Mouse (Mus musculus) CD4-positive, CD25-positive, alpha-beta regulatory T cell, adult 2 months (primary cell): ENCODE results near the gene Fmnl3.
"Not testable (repeated sequence)": the region's sequence is repeated elsewhere in the genome, so short reads cannot be mapped to it uniquely, and the experiment has no call there.

Experiments used
- DNase-seq: peaks from one replicate; pipeline ENCODE4 v3.0.0-alpha.2; 2012; ENCODE audit warnings: low read depth, low spot score

The Fmnl3 gene

DNA sequence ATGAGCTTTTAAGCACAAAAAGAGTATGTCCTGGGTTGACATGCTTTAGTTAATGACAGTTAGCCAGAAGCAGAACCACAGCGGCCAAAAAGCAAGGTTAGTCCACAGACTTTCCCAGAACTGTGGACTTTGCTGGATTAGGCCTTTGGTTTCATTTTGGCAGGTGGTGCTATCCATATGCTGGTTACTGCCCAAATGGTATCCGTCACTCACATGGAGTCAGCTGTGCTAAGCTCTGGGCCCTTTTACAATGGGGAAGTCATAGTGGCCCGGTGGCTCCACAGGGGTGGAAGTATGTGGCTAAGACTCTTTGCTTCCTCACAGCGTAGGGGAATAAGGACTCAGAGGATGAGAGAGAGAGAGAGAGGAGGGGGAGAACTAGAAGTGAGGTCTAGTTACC is 17.7 kb upstream of the Fmnl3 start:
- no peak for DNase-seq

DNA sequence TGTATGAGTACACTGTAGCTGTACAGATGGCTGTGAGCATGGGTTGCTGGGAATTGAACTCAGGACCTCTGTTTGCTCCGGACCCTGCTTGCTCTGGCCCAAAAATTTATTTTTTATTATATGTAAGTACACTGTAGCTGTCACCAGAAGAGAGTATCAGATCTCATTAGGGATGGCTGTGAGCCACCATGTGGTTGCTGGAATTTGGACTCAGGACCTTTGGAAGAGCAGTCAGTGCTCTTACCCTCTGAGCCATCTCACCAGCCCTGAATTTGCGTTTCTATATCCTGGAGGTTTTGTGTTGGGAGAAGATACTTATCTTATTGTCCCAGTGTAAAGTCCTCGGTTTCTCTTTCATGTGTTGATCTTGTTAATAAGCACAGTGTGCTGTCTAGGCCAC is 16.5 kb upstream of the Fmnl3 start:
- no peak for DNase-seq

DNA sequence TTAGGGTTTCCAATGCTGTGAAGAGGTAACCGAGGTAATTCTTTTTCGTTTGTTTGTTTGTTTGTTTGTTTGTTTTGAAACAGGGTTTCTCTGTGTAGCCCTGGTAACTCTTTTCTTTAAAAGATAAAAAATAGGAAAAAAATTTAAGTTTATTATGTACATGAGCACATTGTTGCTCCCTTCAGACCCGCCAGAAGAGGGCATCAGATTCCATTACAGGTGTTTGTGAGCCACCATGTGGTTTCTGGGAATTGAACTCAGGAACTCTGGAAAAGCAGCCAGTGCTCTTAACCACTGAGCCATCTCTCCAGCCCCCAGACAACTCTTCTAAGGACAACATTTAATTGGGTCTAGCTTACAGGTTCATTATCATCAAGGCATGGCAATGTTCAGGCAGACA is 15.8 kb upstream of the Fmnl3 start:
- not testable (repeated sequence) for DNase-seq

DNA sequence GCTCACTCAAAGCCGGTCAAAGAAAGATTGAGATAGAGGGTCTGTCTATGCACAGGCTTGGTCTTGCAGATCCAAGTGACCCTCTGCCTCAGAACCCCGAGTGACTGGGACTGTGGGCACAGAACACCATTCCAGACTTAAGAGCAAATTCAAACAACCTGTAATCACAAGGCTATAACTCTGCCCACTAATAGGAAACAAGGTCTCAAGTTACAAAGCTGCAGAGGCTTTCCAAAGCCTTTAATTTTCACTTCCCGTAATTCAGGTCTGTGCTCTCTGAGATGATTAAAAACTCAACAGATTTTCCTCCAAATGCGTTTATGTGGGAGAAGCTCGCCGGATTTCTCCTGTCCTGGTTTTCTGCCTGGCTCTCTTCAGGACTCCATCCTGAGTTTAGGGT is 13.8 kb upstream of the Fmnl3 start:
- no peak for DNase-seq

DNA sequence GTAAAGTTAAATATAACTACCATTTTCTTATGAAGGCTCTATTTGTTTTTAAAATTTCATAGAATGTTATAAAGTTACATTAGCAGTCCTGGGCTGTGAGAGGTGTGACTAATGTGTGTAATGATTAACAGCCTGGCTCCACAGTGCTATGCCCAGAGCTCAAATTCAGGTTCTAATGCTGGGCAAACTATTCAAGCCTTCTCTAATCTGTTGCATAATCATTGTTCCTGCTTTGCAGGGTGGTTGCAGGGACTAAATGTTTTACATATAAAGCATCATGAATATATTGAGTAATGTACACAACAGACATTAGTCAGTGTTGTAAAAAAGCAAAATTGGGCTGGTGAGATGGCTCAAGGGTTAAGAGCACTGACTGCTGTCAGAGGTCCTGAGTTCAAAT is 12.6 kb upstream of the Fmnl3 start:
- DNase-seq: no peak

DNA sequence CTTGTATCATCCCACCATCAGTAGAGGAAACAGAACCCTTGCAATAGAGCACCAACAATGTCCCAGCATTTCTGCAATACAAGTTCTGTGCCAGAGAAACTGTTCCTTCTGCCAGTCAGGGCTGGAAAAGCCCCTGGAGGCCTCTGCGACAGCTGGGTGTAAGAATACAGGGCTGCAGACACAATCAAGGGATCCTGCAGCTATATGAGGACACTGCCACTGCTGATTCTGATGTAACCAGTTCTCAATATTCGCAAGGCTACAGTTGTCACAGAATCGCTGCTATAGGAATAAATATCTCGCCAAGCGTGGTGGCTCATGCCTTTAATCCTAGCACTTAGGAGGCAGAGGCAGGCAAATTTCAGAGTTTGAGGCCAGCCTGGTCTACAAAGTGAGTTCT is 6.0 kb upstream of the Fmnl3 start:
- no peak for DNase-seq

DNA sequence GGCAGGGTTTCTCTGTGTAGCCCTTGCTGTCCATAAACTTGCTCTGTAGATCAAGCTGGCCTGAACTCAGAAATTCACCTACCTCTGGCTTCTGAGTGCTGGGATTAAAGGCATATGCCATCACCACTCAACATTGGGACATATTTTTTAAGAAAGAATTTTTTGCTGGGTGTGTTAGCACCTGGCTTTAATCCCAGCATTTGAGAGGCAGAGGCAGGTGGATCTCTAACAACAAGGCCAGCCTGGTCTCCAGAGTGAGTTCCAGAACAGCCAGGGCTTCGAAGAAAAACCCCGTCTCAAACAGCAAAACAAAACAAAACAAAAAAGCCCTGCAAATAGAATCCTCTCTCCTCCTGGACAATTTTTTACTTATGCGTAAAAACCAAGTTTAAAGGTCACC is 5.3 kb upstream of the Fmnl3 start:
- DNase-seq: no peak

- DNase-seq: no peak
These were observed 4.8 kb upstream of the Fmnl3 start for GRCm38 (mm10) chr15:99375036-99375435.

DNA sequence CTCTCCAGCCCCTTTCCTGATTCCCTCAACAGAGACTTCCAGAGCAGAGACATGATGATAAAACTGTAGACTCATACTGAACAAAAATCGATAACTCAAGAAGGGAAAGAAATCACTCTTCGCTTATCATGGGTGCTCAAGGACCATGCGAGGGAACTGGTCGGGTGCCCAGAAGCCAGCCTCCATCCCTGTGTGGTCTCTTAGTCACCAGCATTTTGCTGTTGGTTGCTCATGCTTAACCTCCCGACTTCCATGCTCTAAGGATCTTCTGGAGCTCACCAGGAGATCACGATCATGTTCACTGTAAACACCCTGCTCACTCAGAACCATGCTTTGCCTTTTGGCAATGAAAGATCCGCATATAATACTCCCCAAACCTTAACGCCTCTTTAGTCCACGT is 2.5 kb upstream of the Fmnl3 start:
- no peak for DNase-seq

DNA sequence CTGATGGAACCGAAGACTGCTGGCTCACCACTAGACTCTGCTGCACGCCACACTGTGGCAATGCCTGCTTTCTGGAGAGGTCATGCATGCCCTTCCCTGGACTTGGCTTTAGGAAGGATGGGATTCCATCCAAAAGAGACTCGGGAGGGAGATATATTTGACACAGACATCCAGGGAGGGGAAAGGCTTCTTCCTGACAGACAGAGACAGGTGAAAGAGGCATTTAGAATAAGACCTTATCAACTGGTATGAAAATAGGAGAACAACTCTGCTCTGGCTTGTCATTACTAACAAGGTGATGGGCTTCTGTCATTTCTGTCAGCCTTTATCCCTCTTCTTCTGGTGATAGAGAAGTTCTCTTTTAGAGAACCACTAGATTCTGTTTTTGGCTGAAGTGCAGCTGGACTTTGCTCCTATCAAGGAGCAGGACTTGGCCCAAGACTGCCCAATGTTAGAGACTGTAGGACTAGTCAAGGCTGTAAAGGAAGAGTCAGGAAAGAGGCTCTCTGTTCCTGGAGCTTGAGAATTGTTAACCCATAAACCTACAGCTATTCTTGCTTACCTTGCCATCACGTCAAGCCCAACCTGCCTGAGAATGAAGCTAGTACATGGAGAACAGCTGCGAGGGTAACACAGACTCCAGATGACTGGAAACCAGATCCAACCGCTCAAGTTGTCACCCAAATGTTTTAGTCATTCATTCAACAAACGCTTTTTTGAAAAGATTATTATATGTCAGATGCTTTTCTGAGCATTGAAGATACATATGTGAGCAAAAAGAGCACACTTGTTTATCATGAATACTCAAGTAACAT is 1.5 kb upstream of the Fmnl3 start:
- no peak for DNase-seq

DNA sequence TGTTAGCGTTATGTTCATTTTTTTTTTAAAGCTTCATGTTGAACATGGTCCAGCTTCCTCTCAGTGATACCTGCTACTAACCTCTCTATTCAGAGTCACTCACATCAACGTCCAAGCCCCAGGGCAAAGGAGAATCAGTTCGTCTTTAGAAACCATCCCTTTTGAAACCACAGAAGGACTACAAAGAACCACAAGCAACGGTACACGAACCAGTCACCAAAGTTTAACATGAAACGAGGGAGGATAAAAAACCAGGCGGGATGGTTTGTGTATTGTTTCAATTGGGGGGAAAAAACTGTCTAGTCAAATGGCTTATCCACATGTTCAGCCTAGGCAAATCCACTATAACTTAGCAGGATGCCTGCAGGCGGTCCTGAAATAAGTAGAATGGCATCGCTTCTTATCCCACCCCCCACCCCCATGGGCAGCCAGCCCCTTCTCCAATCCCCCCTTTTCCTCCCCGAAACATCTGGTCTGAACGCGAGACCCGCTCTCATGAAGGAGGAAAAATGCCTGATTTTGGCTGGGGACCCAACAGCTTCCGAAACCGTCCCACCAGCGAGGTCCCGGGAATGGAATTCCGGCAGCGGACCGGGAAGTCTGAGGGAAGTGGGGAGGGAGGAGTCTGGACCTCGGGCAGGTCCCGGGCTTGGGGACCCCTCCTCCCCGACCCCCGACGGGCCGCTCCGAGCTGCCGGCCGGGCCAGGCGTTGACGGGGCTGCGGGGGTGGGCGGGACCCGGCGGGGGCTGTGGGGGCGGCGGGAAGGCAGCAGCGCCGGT is 701 bp downstream of the Fmnl3 start:
- DNase-seq: peak; percentile 34

DNA sequence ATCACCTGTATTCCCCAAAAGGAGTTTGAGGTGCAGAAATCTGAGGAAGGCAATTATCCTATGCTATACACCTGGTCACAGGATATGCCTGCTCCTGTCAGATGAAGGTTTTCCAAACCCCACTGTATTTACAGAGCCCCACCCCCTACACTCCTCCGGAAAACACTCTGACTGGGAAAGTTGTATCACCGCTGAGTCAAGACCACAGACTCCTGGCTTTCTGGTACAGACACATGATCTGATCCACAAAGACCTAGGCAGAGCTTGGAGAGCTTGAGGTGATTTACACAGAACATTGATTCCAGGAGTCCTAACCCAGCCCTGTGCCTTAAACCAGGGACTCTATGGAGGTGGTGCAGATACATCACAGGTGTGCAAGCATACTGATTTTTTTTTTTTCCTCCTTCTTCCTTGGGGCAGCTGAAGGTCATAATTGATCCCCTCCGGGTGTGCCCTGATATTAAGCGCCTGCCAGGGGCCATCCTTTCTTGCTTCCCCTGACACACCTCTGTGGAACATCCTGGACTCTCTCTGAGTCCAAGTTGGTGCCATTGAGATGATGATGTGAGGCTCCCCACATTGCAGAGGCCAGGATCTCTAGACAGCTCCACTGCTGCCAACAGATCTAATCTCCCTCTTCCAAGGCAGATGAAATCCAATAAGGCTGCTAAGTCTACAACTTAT is 1.6 kb downstream of the Fmnl3 start:
- DNase-seq: no peak

GRCm38 (mm10) chr15:99364921-99365320 is 5.4 kb downstream of the Fmnl3 start:
- DNase-seq: peak; percentile 66

GRCm38 (mm10) chr15:99364022-99364530 is 6.2 kb downstream of the Fmnl3 start:
- peak; percentile 39 for DNase-seq

DNA sequence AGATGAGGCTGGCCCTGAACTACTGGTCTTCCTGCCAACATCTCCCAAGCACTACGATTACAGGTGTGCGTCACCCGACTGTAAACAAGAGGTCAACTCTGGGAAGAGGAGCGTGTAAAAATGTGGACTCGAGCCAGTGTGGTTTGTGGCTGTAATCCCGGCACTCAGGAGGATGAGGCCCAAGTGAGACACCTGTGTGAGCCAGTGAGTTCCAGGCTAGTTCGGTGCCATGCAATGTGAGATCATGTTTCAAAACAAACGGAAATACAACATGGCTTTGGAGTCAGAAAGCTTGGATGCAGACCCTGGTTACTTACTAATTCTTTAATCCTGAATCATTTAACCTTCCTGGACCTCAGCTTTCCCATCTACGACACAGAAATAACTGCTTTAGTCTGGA is 11.3 kb downstream of the Fmnl3 start:
- no peak for DNase-seq

GRCm38 (mm10) chr15:99356462-99356861 is 13.8 kb downstream of the Fmnl3 start:
- no peak for DNase-seq

- no peak for DNase-seq
These were observed 14.6 kb downstream of the Fmnl3 start for GRCm38 (mm10) chr15:99355660-99356059.

- no peak for DNase-seq
These were observed 18.0 kb downstream of the Fmnl3 start for GRCm38 (mm10) chr15:99352306-99352705.

GRCm38 (mm10) chr15:99351610-99352009 is 18.7 kb downstream of the Fmnl3 start:
- DNase-seq: no peak

GRCm38 (mm10) chr15:99344961-99345360 is 25.3 kb downstream of the Fmnl3 start:
- no peak for DNase-seq

DNA sequence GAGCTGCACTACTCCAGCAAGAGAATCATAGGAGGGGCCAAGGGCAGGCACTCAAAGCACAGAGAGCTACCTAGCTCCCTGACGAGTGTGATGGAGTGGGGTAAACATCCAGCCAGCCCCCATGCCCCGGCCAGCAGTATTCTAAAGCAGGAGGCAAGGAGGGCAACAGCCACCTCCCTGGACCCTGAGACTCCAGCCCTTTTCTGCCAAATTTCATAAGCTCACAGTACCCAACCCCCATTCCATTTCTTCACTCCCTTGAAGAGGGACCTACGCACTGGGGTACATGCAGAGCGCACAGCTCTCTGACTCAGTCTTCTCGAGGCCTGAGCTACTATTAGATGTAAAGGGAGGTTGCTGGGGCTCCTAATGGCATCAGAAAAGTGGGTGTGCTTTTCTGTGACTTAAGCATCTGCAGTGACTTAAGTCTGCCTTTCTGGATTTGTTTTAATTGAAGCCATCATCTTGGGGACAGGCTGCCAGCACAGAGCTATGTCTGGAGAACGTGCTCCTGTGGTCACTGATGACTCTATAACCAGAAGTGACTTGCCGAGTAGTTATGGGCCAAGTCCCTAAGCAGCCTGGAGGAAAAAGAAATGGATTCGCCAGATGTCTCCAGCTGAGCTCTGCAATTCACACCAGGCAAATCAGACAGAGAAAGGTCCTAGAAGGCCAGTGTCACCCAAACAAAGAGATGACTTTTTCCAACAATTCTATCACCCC is 26.0 kb downstream of the Fmnl3 start:
- no peak for DNase-seq
